In the genomic region with DNA sequence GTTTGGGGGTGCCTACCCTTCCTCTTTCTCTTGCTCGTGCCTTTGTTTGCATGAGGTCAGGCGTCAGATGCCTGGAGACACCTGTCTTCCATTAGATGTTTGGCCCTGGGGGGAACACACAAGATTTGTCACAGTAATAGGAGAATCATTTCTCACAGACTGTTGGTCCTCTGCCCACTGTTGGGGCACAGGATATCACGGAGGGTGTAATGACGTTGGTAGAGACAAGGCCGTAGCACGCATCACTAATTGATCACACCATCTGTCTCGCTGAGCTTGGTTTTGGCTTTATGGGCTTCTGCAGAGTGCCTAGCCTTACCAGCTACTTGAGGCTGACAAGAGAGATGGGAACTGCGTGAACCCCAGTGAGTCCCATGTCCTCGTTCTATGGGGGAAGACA, we compare ENCODE assay signal across 21 mouse cellular contexts.
A peak's percentile ranks its signal among the peaks of the same experiment; 100 is the strongest.
DNase-seq lines count a peak whose midpoint lies in the region; ATAC-seq and TF ChIP-seq lines count a peak whose summit lies in the region.
"Had no signal": no experiment of that assay in that cellular context is flagged by ENCODE, and none has a peak within 500 bp of the region (broad histone marks: within the 10 kb centered on the region; RNA-seq: fewer than 3 reads in every experiment).

No protein-coding gene starts in this region.

- no peaks in the 10 kb centered on the region for H3K9me3 ChIP-seq in forebrain, embryonic 14.5 days (replicated peaks; ENCODE audit: control insufficient read depth, low read length)
- 0 out of 2 replicates have a peak, but pooled peaks cover 3% of the 10 kb centered on the region for H3K9me3 ChIP-seq in forebrain, embryonic 12.5 days
- no peaks in the 10 kb centered on the region; the same call in 1 of the 2 replicates for H3K9me3 ChIP-seq in limb, embryonic 14.5 days (ENCODE audit: control insufficient read depth, low read length)
- H3K9me3 ChIP-seq: forebrain, embryonic 15.5 days; hindbrain, embryonic 12.5 days; hindbrain, embryonic 15.5 days; intestine, embryonic 15.5 days had no signal

- no peaks in the 10 kb centered on the region for H3K27me3 ChIP-seq in forebrain, embryonic 14.5 days (replicated peaks; ENCODE audit: control insufficient read depth, insufficient read depth, low read length)
- no peaks in the 10 kb centered on the region for H3K27me3 ChIP-seq in forebrain, embryonic 12.5 days
- no peaks in the 10 kb centered on the region for H3K27me3 ChIP-seq in limb, embryonic 14.5 days (ENCODE audit: control insufficient read depth, insufficient read depth, low read length)
- H3K27me3 ChIP-seq: embryonic facial prominence, embryonic 13.5 days; forebrain, embryonic 15.5 days; hindbrain, embryonic 12.5 days; hindbrain, embryonic 15.5 days; intestine, embryonic 15.5 days had no signal

- no peaks in the 10 kb centered on the region for H3K36me3 ChIP-seq in forebrain, embryonic 14.5 days (ENCODE audit: control insufficient read depth, insufficient read depth, low read length)
- no peaks in the 10 kb centered on the region for H3K36me3 ChIP-seq in forebrain, embryonic 12.5 days (replicated peaks)
- no peaks in the 10 kb centered on the region for H3K36me3 ChIP-seq in limb, embryonic 14.5 days (ENCODE audit: control insufficient read depth, insufficient read depth, low read length)
- H3K36me3 ChIP-seq: embryonic facial prominence, embryonic 13.5 days; forebrain, embryonic 15.5 days; hindbrain, embryonic 12.5 days; hindbrain, embryonic 15.5 days; intestine, embryonic 15.5 days had no signal

- WGBS in forebrain, embryonic 14.5 days = 76% methylated on average over 9 of the region's 9 CpGs
- 86% methylated on average over 9 of the region's 9 CpGs for WGBS in forebrain, embryonic 12.5 days
- WGBS in limb, embryonic 14.5 days = 63% methylated on average over 9 of the region's 9 CpGs

- H3K4me3 ChIP-seq in forebrain, embryonic 14.5 days (ENCODE audit: low read depth, low read length) = no peak overlapping the region
- no peak overlapping the region for H3K4me3 ChIP-seq in forebrain, embryonic 12.5 days (replicated peaks)
- H3K4me3 ChIP-seq in limb, embryonic 14.5 days (replicated peaks; ENCODE audit: low read length) = no peak overlapping the region
- H3K4me3 ChIP-seq: embryonic facial prominence, embryonic 13.5 days; forebrain, embryonic 15.5 days; hindbrain, embryonic 12.5 days; hindbrain, embryonic 15.5 days; intestine, embryonic 15.5 days had no signal

- H3K4me1 ChIP-seq in forebrain, embryonic 14.5 days (ENCODE audit: control insufficient read depth, insufficient read depth, low read length) = no peaks in the 10 kb centered on the region
- H3K4me1 ChIP-seq in forebrain, embryonic 12.5 days = no peaks in the 10 kb centered on the region
- peaks cover 8% of the 10 kb centered on the region; the same call in 1 of the 2 replicates for H3K4me1 ChIP-seq in limb, embryonic 14.5 days (ENCODE audit: control insufficient read depth, insufficient read depth, low read length)
- H3K4me1 ChIP-seq: forebrain, embryonic 15.5 days; hindbrain, embryonic 12.5 days; hindbrain, embryonic 15.5 days had no signal

- H3K4me2 ChIP-seq in forebrain, embryonic 14.5 days (ENCODE audit: low read length) = no peak overlapping the region
- H3K4me2 ChIP-seq in forebrain, embryonic 12.5 days = no peak overlapping the region
- H3K4me2 ChIP-seq in limb, embryonic 14.5 days (replicated peaks; ENCODE audit: low read depth, low read length, severe bottlenecking) = no peak overlapping the region
- H3K4me2 ChIP-seq: embryonic facial prominence, embryonic 13.5 days; forebrain, embryonic 15.5 days; heart, embryonic 11.5 days; hindbrain, embryonic 12.5 days; hindbrain, embryonic 15.5 days; intestine, embryonic 15.5 days had no signal

- TF ChIP-seq CTCF in brain, embryonic 14.5 days (IDR thresholded peaks at IDR 0.05; ENCODE audit: borderline replicate concordance, extremely low read depth, insufficient read depth, insufficient read length) = no peak

- H3K9ac ChIP-seq in forebrain, embryonic 14.5 days (ENCODE audit: low read length) = no peak overlapping the region
- no peak overlapping the region for H3K9ac ChIP-seq in forebrain, embryonic 12.5 days
- H3K9ac ChIP-seq in limb, embryonic 14.5 days (ENCODE audit: low read depth, low read length, severe bottlenecking) = no peak overlapping the region
- H3K9ac ChIP-seq: embryonic facial prominence, embryonic 13.5 days; forebrain, embryonic 15.5 days; hindbrain, embryonic 12.5 days; hindbrain, embryonic 15.5 days; intestine, embryonic 15.5 days had no signal

- H3K27ac ChIP-seq in forebrain, embryonic 14.5 days (ENCODE audit: low read depth, low read length) = no peak overlapping the region
- no peak overlapping the region for H3K27ac ChIP-seq in forebrain, embryonic 12.5 days
- no peak overlapping the region for H3K27ac ChIP-seq in limb, embryonic 14.5 days (replicated peaks; ENCODE audit: low read depth, low read length)
- H3K27ac ChIP-seq: embryonic facial prominence, embryonic 13.5 days; forebrain, embryonic 15.5 days; hindbrain, embryonic 12.5 days; hindbrain, embryonic 15.5 days; intestine, embryonic 15.5 days had no signal

- no peak for ATAC-seq in forebrain, embryonic 14.5 days
- ATAC-seq in forebrain, embryonic 12.5 days (ENCODE audit: low FRiP score) = no peak
- peak; percentile 62; the same call in 1 of the 2 replicates for ATAC-seq in limb, embryonic 14.5 days (ENCODE audit: low FRiP score, low read depth)
- ATAC-seq: activated CD4-positive, CD25-positive, alpha-beta regulatory T cell, adult 4 months; forebrain, embryonic 15.5 days; intestine, embryonic 15.5 days had no signal

- peak; percentile 53 to 61 for DNase-seq in cerebellum, postnatal 10 days
- no peak for DNase-seq in cerebellum, adult 8-10 months
- DNase-seq in forebrain, embryonic 14.5 days (ENCODE audit: low spot score) = peak; percentile 50
- peak; percentile 55 for DNase-seq in brain, embryonic 14.5 days (ENCODE audit: low read depth)
- peak; percentile 36 for DNase-seq in limb, embryonic 14.5 days (ENCODE audit: low spot score)
- no peak for DNase-seq in spleen, postnatal 4 days (ENCODE audit: low spot score in 2 of 2)
- DNase-seq: adrenal gland, adult 8-10 months; adrenal gland, postnatal 25 days; cerebellum, adult 11 months; cerebellum, adult 2 months; gastrocnemius, postnatal 14 days; heart, adult 11 months; kidney, adult 11 months had no signal

- no peak for TF ChIP-seq POLR2A in brain, embryonic 14.5 days (IDR thresholded peaks at IDR 0.05; ENCODE audit: borderline replicate concordance, extremely low read depth, insufficient read depth, insufficient read length, poor library complexity, severe bottlenecking)
- TF ChIP-seq POLR2A in limb, embryonic 14.5 days (IDR thresholded peaks at IDR 0.05; ENCODE audit: borderline replicate concordance, extremely low read depth, insufficient read depth, insufficient read length) = no peak

Comparison
In these comparisons a context has a peak if more than half of its experiments do, and no peak if none do; other contexts are left out.
1. DNase-seq: peak in cerebellum, postnatal 10 days (2 of 2), forebrain, embryonic 14.5 days (single experiment), brain, embryonic 14.5 days (single experiment) and limb, embryonic 14.5 days (single experiment); none in cerebellum, adult 8-10 months (single experiment) and spleen, postnatal 4 days (0 of 2).